Comparison of ENCODE assay signal across 8 mouse cellular contexts in the genomic region with DNA sequence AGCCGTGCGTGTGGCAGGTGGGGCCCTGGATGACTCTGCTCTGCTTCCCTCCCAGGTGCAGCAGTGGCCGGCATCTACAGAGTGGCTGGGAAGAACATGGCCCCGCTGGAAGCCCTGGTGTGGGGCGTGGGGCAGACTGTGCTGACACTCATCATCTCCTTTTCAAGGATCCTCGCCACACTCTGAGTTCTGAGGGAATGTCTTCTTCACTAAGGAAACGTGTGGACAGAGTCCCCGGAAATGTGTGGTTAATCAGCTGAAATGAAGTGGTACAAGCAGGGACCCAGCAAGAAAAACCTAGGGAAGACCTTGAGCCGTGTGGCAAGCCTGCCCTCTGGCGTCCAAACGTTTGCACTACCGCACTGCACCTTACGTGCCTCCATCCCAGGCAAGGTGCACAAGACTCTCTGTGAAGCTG. TPM values are rescaled to one million over a fixed set of nuclear protein-coding genes. Genes with fewer than 3 reads are reported as not detected.
DNase-seq lines count a peak whose midpoint lies in the region; ATAC-seq and TF ChIP-seq lines count a peak whose summit lies in the region.

No protein-coding gene starts in this region.

- H3K4me2 ChIP-seq in forebrain, embryonic 12.5 days: no peak overlapping the region

- no peaks in the 10 kb centered on the region for H3K4me1 ChIP-seq in MEL (ENCODE audit: control insufficient read depth in 1 of 2, insufficient read depth in 2 of 2, low read length in 2 of 2)
- H3K4me1 ChIP-seq in forebrain, embryonic 12.5 days: peaks cover 3% of the 10 kb centered on the region; the same call in 1 of the 2 replicates

- ATAC-seq in forebrain, embryonic 12.5 days (ENCODE audit: low FRiP score): peak; percentile 61; the same call in 1 of the 2 replicates

- peak; percentile 77 for TF ChIP-seq RAD21 in MEL (IDR thresholded peaks at IDR 0.05; ENCODE audit: low read depth, low read length)

- H3K4me3 ChIP-seq in MEL (ENCODE audit: control insufficient read depth in 1 of 2, insufficient read depth in 1 of 2, low read depth in 2 of 2, low read length in 2 of 2): no peak overlapping the region
- no peak overlapping the region for H3K4me3 ChIP-seq in forebrain, embryonic 12.5 days (replicated peaks)

- WGBS in forebrain, embryonic 12.5 days: 24% methylated on average over 13 of the region's 13 CpGs

- TF ChIP-seq EP300 in MEL (IDR thresholded peaks at IDR 0.05; ENCODE audit: low read depth in 1 of 2, low read length in 2 of 2): no peak

- H3K27ac ChIP-seq in MEL (ENCODE audit: control insufficient read depth, low read depth, low read length): no peak overlapping the region
- no peak overlapping the region for H3K27ac ChIP-seq in forebrain, embryonic 12.5 days

- TF ChIP-seq POLR2A in MEL (IDR thresholded peaks at IDR 0.05; ENCODE audit: control insufficient read depth in 1 of 2, insufficient read depth in 1 of 2, low read depth in 1 of 2, low read length in 2 of 2, poor library complexity in 1 of 2): no peak

- H3K36me3 ChIP-seq in MEL (ENCODE audit: control insufficient read depth in 1 of 2, insufficient read depth in 2 of 2, low read length in 2 of 2): peaks cover 0 to 3% of the 10 kb centered on the region in 2 experiments; a peak in 2 of 4 replicates
- H3K36me3 ChIP-seq in forebrain, embryonic 12.5 days (replicated peaks): peaks cover 1% of the 10 kb centered on the region; the same call in 1 of the 2 replicates

- H3K9ac ChIP-seq in MEL (ENCODE audit: control insufficient read depth, low read depth, low read length, poor library complexity, severe bottlenecking): no peak overlapping the region
- H3K9ac ChIP-seq in forebrain, embryonic 12.5 days: no peak overlapping the region

- peak; percentile 75 to 90 (median 82) for TF ChIP-seq CTCF in MEL (IDR thresholded peaks at IDR 0.05 in 2 of 3, conservative IDR thresholded peaks at IDR 0.05 in 1 of 3; ENCODE audit: control insufficient read depth in 1 of 3, insufficient read depth in 1 of 3, low read depth in 2 of 3, low read length in 3 of 3, poor library complexity in 1 of 3, severe bottlenecking in 1 of 3)

- intact Hi-C loops in heart, postnatal 25 days (cut with DNase I): loop anchor here (1.0 to 5.0 kb wide), 4 partner anchors 62 to 487 kb away; no protein-coding TSS in a partner anchor

- H3K27me3 ChIP-seq in MEL (ENCODE audit: control insufficient read depth in 1 of 2, insufficient read depth in 2 of 2, low read length in 2 of 2): no peaks in the 10 kb centered on the region
- no peaks in the 10 kb centered on the region for H3K27me3 ChIP-seq in forebrain, embryonic 12.5 days

- no peaks in the 10 kb centered on the region for H3K79me2 ChIP-seq in MEL (ENCODE audit: control insufficient read depth, insufficient read depth, low read length, poor library complexity)

- no peaks in the 10 kb centered on the region for H3K9me3 ChIP-seq in MEL (replicated peaks; ENCODE audit: insufficient read depth, low read length)
- no peaks in the 10 kb centered on the region for H3K9me3 ChIP-seq in forebrain, embryonic 12.5 days

- DNase-seq in MEL (ENCODE audit: low read depth, low spot score): peak; percentile 63
- peak; percentile 55 for DNase-seq in c-Kit-positive CD71-negative TER-119-negative erythroid progenitor cells, embryonic 14.5 days (ENCODE audit: low read depth)
- DNase-seq in heart, postnatal 25 days (ENCODE audit: low spot score): peak; percentile 41
- peak; percentile 60 to 83 for DNase-seq in layer of hippocampus, adult 8-10 months (ENCODE audit: low spot score in 2 of 2)
- peak; percentile 83 for DNase-seq in lung, postnatal 14 days
- DNase-seq in retina, postnatal 1 day: peak; percentile 68
- DNase-seq in urinary bladder, postnatal 25 days (ENCODE audit: low spot score): peak; percentile 49

TF ChIP-seq in MEL, 35 proteins besides CTCF, POLR2A, EP300 and RAD21:
- TF ChIP-seq SMC3 (IDR thresholded peaks at IDR 0.05; ENCODE audit: low read depth, low read length) (peak; percentile 63), MEF2A (IDR thresholded peaks at IDR 0.05; ENCODE audit: extremely low read depth, insufficient replicate concordance, low read depth, low read length, poor library complexity, severe bottlenecking) (no peak), ZC3H11A (IDR thresholded peaks at IDR 0.05; ENCODE audit: low read depth, low read length) (peak; percentile 27; the same call in 1 of the 2 replicates)
TF ChIP-seq in MEL: peak in this region for 2.

RNA-seq across cellular contexts. Expression of a gene that starts 28.7 kb away (rescaled TPM):
- 5.2 and 6.5 TPM in 2 replicates for total RNA-seq in MEL (2012; rRNA removed)
- 1 to 10 TPM in 1 of 2 experiments, not detected in 1; 7.0 TPM for polyA plus RNA-seq in MEL (2012; ENCODE audit: insufficient read depth in 1 of 2, insufficient read length in 2 of 2, low read depth in 1 of 2, low replicate concordance in 2 of 2, missing spikeins in 1 of 2)
- 25.1 and 26.9 TPM in 2 replicates for polyA plus RNA-seq in forebrain, embryonic 12.5 days (2016; fragmentation: Nextera tagmentation; extraction: Ambion mirVana)
- total RNA-seq in heart, postnatal 25 days (2021): 10 to 100 TPM; 20.4 to 21.5 TPM
- total RNA-seq in layer of hippocampus, adult 8-10 months (2022): 10 to 100 TPM; 83.3 to 88.9 (median 87.6) TPM
